ENCODE assay signal across 14 mouse cellular contexts in genomic region chr7:25902061-25902690, GRCm38 (mm10). TPM values are rescaled to one million over a fixed set of nuclear protein-coding genes. Genes with fewer than 3 reads are reported as not detected.
A peak's percentile ranks its signal among the peaks of the same experiment; 100 is the strongest.
DNase-seq lines count a peak whose midpoint lies in the region; ATAC-seq and TF ChIP-seq lines count a peak whose summit lies in the region.
"Had no signal": no experiment of that assay in that cellular context is flagged by ENCODE, and none has a peak within 500 bp of the region (broad histone marks: within the 10 kb centered on the region; RNA-seq: fewer than 3 reads in every experiment).

No protein-coding gene starts in this region.

- WGBS in liver, adult 2 months = 10% methylated on average over 8 of the region's 8 CpGs
- 30% methylated on average over 8 of the region's 8 CpGs for WGBS in liver, embryonic 12.5 days (ENCODE audit: insufficient replicate concordance)
- WGBS in stomach, embryonic 14.5 days = 30% methylated on average over 8 of the region's 8 CpGs
- 84% methylated on average over 8 of the region's 8 CpGs for WGBS in midbrain, embryonic 16.5 days

- no peaks in the 10 kb centered on the region for H3K79me2 ChIP-seq in liver, adult 2 months (ENCODE audit: control insufficient read depth, insufficient read depth, low read length)

- ATAC-seq in liver, embryonic 12.5 days = no peak
- peak; percentile 42; the same call in 1 of the 2 replicates for ATAC-seq in stomach, embryonic 14.5 days (ENCODE audit: insufficient number of reproducible peaks, insufficient read depth, low FRiP score, low read depth)
- no peak for ATAC-seq in midbrain, embryonic 16.5 days
- ATAC-seq: Patski had no signal

- no peak overlapping the region for H3K4me2 ChIP-seq in liver, embryonic 12.5 days
- H3K4me2 ChIP-seq in stomach, embryonic 14.5 days (replicated peaks; ENCODE audit: low read depth, low read length) = no peak overlapping the region
- no peak overlapping the region for H3K4me2 ChIP-seq in midbrain, embryonic 16.5 days (ENCODE audit: low read length)
- H3K4me2 ChIP-seq: embryonic facial prominence, embryonic 15.5 days; hindbrain, embryonic 13.5 days had no signal

- DNase-seq in frontal cortex, adult 2 months (ENCODE audit: extremely low spot score in 1 of 2, low spot score in 1 of 2) = peak; percentile 0 to 16
- no peak for DNase-seq in frontal cortex, postnatal 10 days (ENCODE audit: low spot score in 2 of 2)
- DNase-seq in liver, adult 2 months (ENCODE audit: extremely low read depth, low read depth, low spot score) = peak; percentile 79
- peak; percentile 12 for DNase-seq in heart, postnatal 4 days
- DNase-seq in ovary, postnatal 10 days (ENCODE audit: low spot score) = no peak
- DNase-seq: cerebellum, adult 9-11 months; kidney, postnatal 36 days had no signal

- H3K9ac ChIP-seq in liver, adult 2 months (ENCODE audit: low read depth, low read length) = no peak overlapping the region
- no peak overlapping the region for H3K9ac ChIP-seq in liver, embryonic 12.5 days
- no peak overlapping the region for H3K9ac ChIP-seq in stomach, embryonic 14.5 days (replicated peaks; ENCODE audit: low read depth, low read length)
- H3K9ac ChIP-seq in midbrain, embryonic 16.5 days (ENCODE audit: low read depth, low read length) = no peak overlapping the region
- H3K9ac ChIP-seq: embryonic facial prominence, embryonic 15.5 days; hindbrain, embryonic 13.5 days had no signal

- H3K27me3 ChIP-seq in liver, adult 2 months (ENCODE audit: control insufficient read depth, insufficient read depth, low read length) = peaks cover 5% of the 10 kb centered on the region; the same call in 1 of the 2 replicates
- H3K27me3 ChIP-seq in liver, embryonic 12.5 days (replicated peaks) = no peaks in the 10 kb centered on the region
- H3K27me3 ChIP-seq in stomach, embryonic 14.5 days (ENCODE audit: control insufficient read depth, insufficient read depth, low read length) = no peaks in the 10 kb centered on the region
- H3K27me3 ChIP-seq in midbrain, embryonic 16.5 days (ENCODE audit: control insufficient read depth, insufficient read depth, low read depth, low read length) = no peaks in the 10 kb centered on the region
- H3K27me3 ChIP-seq: embryonic facial prominence, embryonic 15.5 days; hindbrain, embryonic 13.5 days had no signal

- TF ChIP-seq POLR2A in liver, adult 2 months (IDR thresholded peaks at IDR 0.05; ENCODE audit: extremely low read depth, insufficient read depth, low read length) = no peak

- no peaks in the 10 kb centered on the region; the same call in 1 of the 2 replicates for H3K9me3 ChIP-seq in liver, embryonic 12.5 days (replicated peaks)
- no peaks in the 10 kb centered on the region for H3K9me3 ChIP-seq in stomach, embryonic 14.5 days (ENCODE audit: control insufficient read depth, low read depth, low read length)
- H3K9me3 ChIP-seq in midbrain, embryonic 16.5 days (replicated peaks; ENCODE audit: control insufficient read depth, low read length, poor library complexity, severe bottlenecking) = no peaks in the 10 kb centered on the region; the same call in 1 of the 2 replicates
- H3K9me3 ChIP-seq: embryonic facial prominence, embryonic 15.5 days; hindbrain, embryonic 13.5 days had no signal

- TF ChIP-seq CTCF in liver, adult 2 months (IDR thresholded peaks at IDR 0.05; ENCODE audit: low read depth, low read length) = no peak

- H3K4me1 ChIP-seq in liver, adult 2 months (ENCODE audit: control insufficient read depth, insufficient read depth, low read length) = peaks cover 6% of the 10 kb centered on the region; the same call in 1 of the 2 replicates
- no peaks in the 10 kb centered on the region for H3K4me1 ChIP-seq in liver, embryonic 12.5 days
- no peaks in the 10 kb centered on the region for H3K4me1 ChIP-seq in stomach, embryonic 14.5 days (ENCODE audit: control insufficient read depth, insufficient read depth, low read length)
- H3K4me1 ChIP-seq in midbrain, embryonic 16.5 days (ENCODE audit: control insufficient read depth, insufficient read depth, low read length) = no peaks in the 10 kb centered on the region
- H3K4me1 ChIP-seq: embryonic facial prominence, embryonic 15.5 days; hindbrain, embryonic 13.5 days had no signal

- H3K27ac ChIP-seq in liver, adult 2 months (replicated peaks; ENCODE audit: insufficient read depth, low read depth, low read length) = no peak overlapping the region
- no peak overlapping the region for H3K27ac ChIP-seq in liver, embryonic 12.5 days
- no peak overlapping the region for H3K27ac ChIP-seq in stomach, embryonic 14.5 days (ENCODE audit: low read length)
- no peak overlapping the region for H3K27ac ChIP-seq in midbrain, embryonic 16.5 days (ENCODE audit: low read length)
- H3K27ac ChIP-seq: embryonic facial prominence, embryonic 15.5 days; hindbrain, embryonic 13.5 days had no signal

- no peaks in the 10 kb centered on the region for H3K36me3 ChIP-seq in liver, adult 2 months (ENCODE audit: control insufficient read depth, insufficient read depth, low read length)
- no peaks in the 10 kb centered on the region for H3K36me3 ChIP-seq in liver, embryonic 12.5 days
- H3K36me3 ChIP-seq in stomach, embryonic 14.5 days (ENCODE audit: control insufficient read depth, insufficient read depth, low read length) = no peaks in the 10 kb centered on the region
- no peaks in the 10 kb centered on the region for H3K36me3 ChIP-seq in midbrain, embryonic 16.5 days (ENCODE audit: control insufficient read depth, insufficient read depth, low read length)
- H3K36me3 ChIP-seq: embryonic facial prominence, embryonic 15.5 days; hindbrain, embryonic 13.5 days had no signal

- H3K4me3 ChIP-seq in liver, adult 2 months (ENCODE audit: insufficient read depth, low read depth, low read length) = no peak overlapping the region
- H3K4me3 ChIP-seq in liver, embryonic 12.5 days = no peak overlapping the region
- H3K4me3 ChIP-seq in stomach, embryonic 14.5 days (ENCODE audit: low read depth, low read length) = no peak overlapping the region
- no peak overlapping the region for H3K4me3 ChIP-seq in midbrain, embryonic 16.5 days (ENCODE audit: low read depth, low read length)
- H3K4me3 ChIP-seq: embryonic facial prominence, embryonic 15.5 days; hindbrain, embryonic 13.5 days had no signal

RNA-seq across cellular contexts. Expression of gene Cyp2b10, which starts 4.8 kb away (rescaled TPM):
- 0.08 TPM in 1 of 2 replicates, not detected in the other for polyA plus RNA-seq in frontal cortex, adult 2 months (2012; rRNA removed)
- total RNA-seq in liver, adult 2 months (2014; rRNA removed) = 95.3 and 137 TPM in 2 replicates
- 21.6 and 78.3 TPM in 2 replicates for polyA plus RNA-seq in liver, adult 2 months (2012; rRNA removed)
- polyA plus RNA-seq in liver, embryonic 12.5 days (2016; fragmentation: Nextera tagmentation; extraction: Ambion mirVana) = 0.06 TPM in 1 of 2 replicates, not detected in the other
- under 1 TPM; 0.31 to 0.45 TPM for total RNA-seq in heart, postnatal 4 days (2021)
- not detected in 2 replicates for polyA plus RNA-seq in stomach, embryonic 14.5 days (2014; fragmentation: Nextera tagmentation; extraction: Ambion mirVana)
- not detected in 2 replicates for polyA plus RNA-seq in midbrain, embryonic 16.5 days (2015; fragmentation: Nextera tagmentation; extraction: Ambion mirVana)
- total RNA-seq: megakaryocyte-erythroid progenitor cell, adult 5-6 weeks had no signal
- polyA plus RNA-seq: embryonic facial prominence, embryonic 15.5 days; hindbrain, embryonic 13.5 days; Patski had no signal

Comparison
In these comparisons a context has a peak if more than half of its experiments do, and no peak if none do; other contexts are left out.
1. DNase-seq: peak in frontal cortex, adult 2 months (2 of 2), liver, adult 2 months (single experiment) and heart, postnatal 4 days (single experiment); none in frontal cortex, postnatal 10 days (0 of 2) and ovary, postnatal 10 days (single experiment).
2. RNA of gene Cyp2b10, which starts 4.8 kb away (polyA plus RNA-seq): 21.6 to 78.3 TPM in liver, adult 2 months; 0.06 TPM in liver, embryonic 12.5 days, 0.08 TPM in frontal cortex, adult 2 months, not detected in stomach, embryonic 14.5 days and not detected in midbrain, embryonic 16.5 days; every median in the first group is over 10 times any median in the second.